Mouse (Mus musculus): ENCODE results near the gene 1700001K19Rik. TPM values are rescaled to one million over a fixed set of nuclear protein-coding genes. Genes with fewer than 3 reads are reported as not detected.
"Not testable (repeated sequence)": the region's sequence is repeated elsewhere in the genome, so short reads cannot be mapped to it uniquely, and the experiment has no call there.

Gene 1700001K19Rik
- polyA plus RNA-seq, 1 experiment from 2014 or later: not detected

- 86% methylated on average over 6 of the region's 6 CpGs for WGBS
- H3K27me3 ChIP-seq (ENCODE audit: low read depth, poor library complexity, severe bottlenecking): no peaks in the 10 kb centered on the region
- peaks cover 14% of the 10 kb centered on the region for H3K4me1 ChIP-seq
- no peak for DNase-seq (ENCODE audit: low spot score)
- H3K27ac ChIP-seq (replicated peaks): no peak overlapping the region
- H3K4me3 ChIP-seq: no peak overlapping the region
- H3K9me3 ChIP-seq (replicated peaks): no peaks in the 10 kb centered on the region
- H3K36me3 ChIP-seq: peaks cover 92% of the 10 kb centered on the region
These were observed 7.7 kb upstream of the 1700001K19Rik start for GRCm38 (mm10) chr12:110689919-110690643.

GRCm38 (mm10) chr12:110688921-110689320 lies 6.5 kb upstream of the 1700001K19Rik start:
- H3K27ac ChIP-seq (replicated peaks); H3K9me3 ChIP-seq (replicated peaks); H3K4me3 ChIP-seq; H3K4me1 ChIP-seq; DNase-seq (ENCODE audit: low spot score); H3K27me3 ChIP-seq (ENCODE audit: low read depth, poor library complexity, severe bottlenecking): not testable (repeated sequence)
- peaks cover 85% of the 10 kb centered on the region for H3K36me3 ChIP-seq
- 92% methylated on average over 3 of the region's 3 CpGs for WGBS

DNA sequence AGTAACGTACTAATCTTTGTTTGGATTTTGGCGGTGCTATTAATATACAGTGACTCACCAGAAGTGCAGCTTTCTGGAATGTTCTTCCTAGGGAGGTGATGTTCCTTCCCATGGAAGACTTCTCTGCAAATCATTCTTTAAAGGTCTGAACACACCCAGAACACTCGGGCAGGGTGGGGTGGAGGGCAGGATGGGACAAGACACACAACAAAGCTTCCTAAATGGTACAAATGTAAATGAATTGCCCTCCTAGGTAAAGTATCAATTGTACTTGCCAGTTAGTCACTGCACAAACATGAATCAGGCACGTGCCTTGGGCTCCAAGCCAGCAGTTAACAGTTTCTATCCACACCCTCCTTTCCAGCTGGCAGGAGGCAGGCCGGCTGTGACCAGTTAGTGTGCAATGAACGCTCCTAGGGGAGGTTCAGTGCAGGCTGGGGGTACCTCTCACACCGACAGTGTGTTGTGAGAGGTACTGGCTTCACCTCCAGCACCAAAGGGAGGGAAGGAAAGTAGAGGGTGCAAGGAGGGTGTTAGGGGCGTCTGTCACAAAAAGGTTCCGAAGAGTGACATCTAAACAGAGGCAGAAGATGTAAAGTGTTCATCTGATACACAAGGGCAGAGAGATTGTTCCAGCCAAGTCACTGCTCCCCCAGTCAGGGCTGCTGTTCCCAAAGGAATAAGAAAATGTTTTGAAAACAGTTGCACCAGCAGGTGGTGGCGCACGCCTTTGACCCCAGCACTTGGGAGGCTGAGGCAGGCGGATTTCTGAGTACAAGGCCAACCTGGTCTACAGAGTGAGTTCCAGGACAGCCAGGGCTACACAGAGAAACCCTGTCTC lies 5.7 kb upstream of the 1700001K19Rik start:
- Histone ChIP-seq H3K4me3 (no peak overlapping the region), H3K27me3 (ENCODE audit: low read depth, poor library complexity, severe bottlenecking) (no peaks in the 10 kb centered on the region), H3K4me1 (peaks cover 3% of the 10 kb centered on the region; the same call in 1 of the 2 replicates), H3K27ac (replicated peaks) (no peak overlapping the region), H3K9me3 (replicated peaks) (no peaks in the 10 kb centered on the region), H3K36me3 (peaks cover 77% of the 10 kb centered on the region)
- no peak for DNase-seq (ENCODE audit: low spot score)
- WGBS: 91% methylated on average over 12 of the region's 12 CpGs

GRCm38 (mm10) chr12:110683580-110683979 lies 1.2 kb upstream of the 1700001K19Rik start:
- Histone ChIP-seq H3K27ac (replicated peaks) (no peak overlapping the region), H3K9me3 (replicated peaks) (no peaks in the 10 kb centered on the region), H3K4me1 (peaks cover 4% of the 10 kb centered on the region), H3K4me3 (no peak overlapping the region), H3K27me3 (ENCODE audit: low read depth, poor library complexity, severe bottlenecking) (no peaks in the 10 kb centered on the region), H3K36me3 (peaks cover 38% of the 10 kb centered on the region)
- DNase-seq (ENCODE audit: low spot score): no peak
- WGBS: no CpG with 5 or more reads among the region's 1 CpGs

DNA sequence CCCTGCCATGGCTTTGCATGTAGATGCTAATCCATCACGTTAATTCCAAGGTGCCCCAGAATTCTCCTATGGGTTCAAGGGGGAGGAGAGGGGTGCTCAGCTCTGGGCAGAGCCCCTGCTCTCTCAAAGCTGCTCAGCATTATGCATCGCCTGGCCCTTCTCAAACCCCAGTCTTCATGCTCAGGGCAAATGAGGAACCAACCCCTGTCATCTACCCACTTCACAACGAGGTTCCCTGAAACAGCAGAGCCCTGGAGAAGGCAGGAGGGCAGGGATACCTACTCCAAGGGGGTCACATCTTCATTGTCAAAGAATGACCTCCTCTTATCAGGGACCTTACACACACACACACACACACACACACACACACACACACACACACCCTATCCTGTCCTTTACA lies 541 bp downstream of the 1700001K19Rik start:
- Histone ChIP-seq H3K9me3 (replicated peaks) (no peaks in the 10 kb centered on the region), H3K4me1 (peaks cover 4% of the 10 kb centered on the region), H3K27me3 (ENCODE audit: low read depth, poor library complexity, severe bottlenecking) (no peaks in the 10 kb centered on the region), H3K4me3 (no peak overlapping the region), H3K36me3 (peaks cover 21% of the 10 kb centered on the region), H3K27ac (replicated peaks) (no peak overlapping the region)
- DNase-seq (ENCODE audit: low spot score): no peak
- 65% methylated on average over 3 of the region's 3 CpGs for WGBS

DNA sequence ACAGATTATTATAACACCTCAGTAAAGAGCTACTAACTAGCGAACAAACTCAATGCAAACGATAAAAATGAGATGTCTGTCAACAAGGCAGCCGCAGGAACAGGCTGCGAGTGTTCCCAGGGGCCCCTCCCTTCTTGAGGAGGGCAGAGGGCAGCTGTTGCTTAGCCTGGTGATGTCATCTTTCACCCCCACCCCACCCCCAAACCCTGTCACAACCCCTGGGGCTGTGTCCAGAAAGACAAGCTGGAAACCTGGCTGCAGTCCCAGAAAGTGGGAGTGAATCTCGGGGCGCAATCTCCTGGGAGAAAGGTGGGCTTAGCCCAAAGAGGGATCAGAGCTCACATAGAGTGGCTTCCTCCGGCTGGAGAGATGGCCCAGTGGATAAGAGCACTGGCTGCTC lies 1.2 kb downstream of the 1700001K19Rik start:
- H3K27ac ChIP-seq (replicated peaks): no peak overlapping the region
- peaks cover 14% of the 10 kb centered on the region for H3K36me3 ChIP-seq
- 70% methylated on average over 7 of the region's 7 CpGs for WGBS
- no peak for DNase-seq (ENCODE audit: low spot score)
- H3K9me3 ChIP-seq (replicated peaks): no peaks in the 10 kb centered on the region
- no peaks in the 10 kb centered on the region for H3K27me3 ChIP-seq (ENCODE audit: low read depth, poor library complexity, severe bottlenecking)
- peaks cover 4% of the 10 kb centered on the region for H3K4me1 ChIP-seq
- H3K4me3 ChIP-seq: no peak overlapping the region

DNA sequence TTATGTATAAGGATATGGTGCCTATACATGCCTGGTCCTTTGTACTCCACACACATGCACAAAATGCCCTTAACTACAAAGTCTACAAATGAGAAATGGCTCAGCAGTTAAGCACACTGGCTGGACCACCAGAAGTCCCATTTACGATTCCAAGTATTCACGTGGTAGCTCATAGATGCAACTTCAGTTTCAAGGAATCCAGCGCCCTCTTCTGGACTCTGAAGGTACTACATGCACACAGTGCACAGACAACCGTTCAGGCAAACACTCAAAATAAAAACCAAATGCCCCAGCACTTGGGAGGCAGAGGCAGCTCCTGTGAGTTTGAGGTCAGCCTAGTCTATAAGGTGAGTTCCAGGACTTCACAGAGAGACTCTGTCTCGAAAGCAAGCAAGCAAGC lies 8.2 kb downstream of the 1700001K19Rik start:
- 51% methylated on average over 5 of the region's 5 CpGs for WGBS
- no peak for DNase-seq (ENCODE audit: low spot score)

DNA sequence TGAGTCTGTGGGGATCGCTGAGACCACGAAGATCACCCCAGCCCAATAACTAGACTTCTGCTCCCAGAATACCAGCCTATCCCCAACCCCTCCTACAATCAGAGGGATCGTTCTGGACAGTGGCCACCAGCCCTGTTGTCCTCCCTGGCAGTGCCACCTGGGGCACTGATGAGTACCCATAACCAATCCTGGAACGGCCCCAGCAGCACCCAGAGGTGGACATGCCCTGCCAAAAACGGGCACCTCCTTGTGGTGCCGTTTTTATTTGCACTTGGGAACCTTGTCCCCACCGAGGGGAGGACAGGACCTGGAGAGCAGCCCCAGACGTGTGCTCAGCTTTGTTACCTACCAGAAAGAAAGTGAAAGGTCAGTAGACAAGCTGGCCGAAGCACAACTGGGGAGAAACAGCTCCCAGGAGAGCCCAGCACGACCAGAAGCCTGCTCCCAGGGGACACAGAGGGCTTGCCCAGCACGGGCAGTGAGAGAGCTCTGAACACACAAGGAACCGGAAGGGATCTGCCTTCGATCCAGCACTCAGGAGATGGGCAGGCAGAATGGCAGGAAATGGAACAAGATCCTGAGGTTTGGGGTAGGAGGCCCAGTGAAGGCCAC lies 14.8 kb downstream of the 1700001K19Rik start:
- H3K4me3 ChIP-seq: no peak overlapping the region
- H3K36me3 ChIP-seq: peaks cover 84% of the 10 kb centered on the region
- H3K4me1 ChIP-seq: no peaks in the 10 kb centered on the region
- no peaks in the 10 kb centered on the region for H3K27me3 ChIP-seq (ENCODE audit: low read depth, poor library complexity, severe bottlenecking)
- 88% methylated on average over 13 of the region's 13 CpGs for WGBS
- H3K9me3 ChIP-seq (replicated peaks): no peaks in the 10 kb centered on the region
- DNase-seq (ENCODE audit: low spot score): no peak
- no peak overlapping the region for H3K27ac ChIP-seq (replicated peaks)

More for the DNA sequence above, 8.2 kb downstream of the 1700001K19Rik start:
- no peak overlapping the region for H3K4me3 ChIP-seq
- H3K27me3 ChIP-seq (ENCODE audit: low read depth, poor library complexity, severe bottlenecking): no peaks in the 10 kb centered on the region
- H3K9me3 ChIP-seq (replicated peaks): no peaks in the 10 kb centered on the region
- H3K36me3 ChIP-seq: peaks cover 18% of the 10 kb centered on the region
- H3K4me1 ChIP-seq: no peaks in the 10 kb centered on the region
- H3K27ac ChIP-seq (replicated peaks): no peak overlapping the region

- no peak for DNase-seq (ENCODE audit: low spot score)
- 96% methylated on average over 14 of the region's 14 CpGs for WGBS
- Histone ChIP-seq H3K27me3 (ENCODE audit: low read depth, poor library complexity, severe bottlenecking) (no peaks in the 10 kb centered on the region), H3K36me3 (peaks cover 100% of the 10 kb centered on the region), H3K4me3 (no peak overlapping the region), H3K27ac (replicated peaks) (no peak overlapping the region), H3K4me1 (no peaks in the 10 kb centered on the region), H3K9me3 (replicated peaks) (no peaks in the 10 kb centered on the region)
These were observed 20.7 kb downstream of the 1700001K19Rik start for GRCm38 (mm10) chr12:110661746-110662145.

GRCm38 (mm10) chr12:110651464-110651863 lies 31.0 kb downstream of the 1700001K19Rik start:
- Histone ChIP-seq H3K4me1 (no peaks in the 10 kb centered on the region), H3K4me3 (no peak overlapping the region), H3K27me3 (ENCODE audit: low read depth, poor library complexity, severe bottlenecking) (no peaks in the 10 kb centered on the region), H3K36me3 (peaks cover 100% of the 10 kb centered on the region), H3K9me3 (replicated peaks) (no peaks in the 10 kb centered on the region), H3K27ac (replicated peaks) (no peak overlapping the region)
- WGBS: 96% methylated on average over 17 of the region's 17 CpGs
- DNase-seq (ENCODE audit: low spot score): no peak

- no peak overlapping the region for H3K27ac ChIP-seq (replicated peaks)
- no peak for DNase-seq (ENCODE audit: low spot score)
- H3K9me3 ChIP-seq (replicated peaks): no peaks in the 10 kb centered on the region
- peaks cover 100% of the 10 kb centered on the region for H3K36me3 ChIP-seq
- no peaks in the 10 kb centered on the region for H3K4me1 ChIP-seq
- WGBS: 86% methylated on average over 8 of the region's 8 CpGs
- H3K27me3 ChIP-seq (ENCODE audit: low read depth, poor library complexity, severe bottlenecking): no peaks in the 10 kb centered on the region
- no peak overlapping the region for H3K4me3 ChIP-seq
These were observed 32.2 kb downstream of the 1700001K19Rik start for GRCm38 (mm10) chr12:110650241-110650641.

GRCm38 (mm10) chr12:110637507-110638114 lies 44.8 kb downstream of the 1700001K19Rik start:
- Histone ChIP-seq H3K27me3 (ENCODE audit: low read depth, poor library complexity, severe bottlenecking) (no peaks in the 10 kb centered on the region), H3K9me3 (replicated peaks) (no peaks in the 10 kb centered on the region), H3K4me3 (no peak overlapping the region), H3K36me3 (peaks cover 100% of the 10 kb centered on the region), H3K27ac (replicated peaks) (no peak overlapping the region), H3K4me1 (no peaks in the 10 kb centered on the region)
- WGBS: 94% methylated on average over 13 of the region's 13 CpGs
- DNase-seq (ENCODE audit: low spot score): no peak
